Mouse (Mus musculus) kidney, adult 2 months (tissue): Measurements from ENCODE around the gene Ttll1.

Source experiments
- CTCF ChIP-seq: fragments of 200-500 bp; conservative IDR thresholded peaks from 2 replicates; pipeline ENCODE4 v1.5.1; 2011; ENCODE audit warnings: low read depth, mild to moderate bottlenecking, control low read depth, low read length, moderate library complexity, mixed read lengths; ENCODE audit not compliant: insufficient read depth, insufficient read length
- POLR2A ChIP-seq: fragments of 200-500 bp; IDR thresholded peaks from one replicate; pipeline ENCODE4 v1.6.1; 2011; ENCODE audit warnings: low read depth, low read length, control low read depth

DNA sequence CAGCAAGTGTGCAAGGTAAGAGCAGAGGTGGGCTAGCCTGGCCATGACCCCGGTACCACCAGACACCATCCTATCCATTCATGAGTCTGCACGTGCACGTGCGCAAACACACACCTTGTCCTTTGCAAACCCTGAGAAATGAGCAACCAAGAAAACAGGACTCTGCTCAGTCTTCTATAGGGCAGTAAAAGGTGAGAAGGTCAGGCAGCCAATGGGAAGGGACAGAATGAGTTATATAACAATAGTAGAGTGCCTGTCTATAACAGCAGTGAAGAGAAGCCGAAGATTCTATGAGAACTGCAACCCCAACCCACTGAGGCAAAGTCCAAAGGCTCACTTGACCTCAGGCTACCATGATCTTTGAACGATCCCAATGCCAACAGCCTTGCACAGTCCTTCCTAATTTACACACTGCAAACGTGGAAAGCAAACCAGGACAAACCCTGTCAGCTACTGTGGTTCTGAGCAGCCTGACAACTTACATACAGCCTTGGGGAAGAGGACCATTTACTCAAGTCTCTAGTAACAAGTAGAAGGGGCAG, 58.4 kb downstream of the Ttll1 start:
- TF ChIP-seq CTCF (no peak), POLR2A (no peak)
